Mouse (Mus musculus) embryonic fibroblast, embryonic 13.5 days (primary cell): ENCODE results near the gene Trpm6.

ENCODE experiments used
- CTCF ChIP-seq: IDR thresholded peaks from 2 replicates; pipeline ENCODE4 v1.5.1; 2011; ENCODE audit warnings: mild to moderate bottlenecking, control low read depth, low read length, moderate library complexity, borderline replicate concordance; ENCODE audit not compliant: insufficient read depth
- POLR2A ChIP-seq: IDR thresholded peaks from 2 replicates; pipeline ENCODE4 v1.6.1; 2011; ENCODE audit warnings: low read depth, mild to moderate bottlenecking, control low read depth, low read length, moderate library complexity

DNA sequence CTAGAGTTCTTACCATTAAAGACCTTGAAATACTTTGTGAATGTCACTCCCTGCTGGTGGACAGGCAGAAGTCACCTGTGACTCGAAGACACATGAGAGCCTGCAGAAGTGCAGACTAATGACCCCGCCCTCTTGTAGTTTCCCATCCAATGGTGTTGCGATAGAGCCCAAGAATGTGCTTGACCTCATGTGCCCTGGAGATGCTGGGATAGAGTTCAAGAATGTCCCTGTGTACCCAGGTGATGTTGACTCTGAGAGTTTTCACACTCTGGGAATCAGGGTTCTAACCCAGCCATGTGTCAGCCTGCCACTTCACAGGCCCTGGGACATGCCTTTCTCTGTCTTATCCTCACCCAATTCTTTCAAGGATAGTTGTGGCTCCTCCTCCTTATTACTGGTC, 81.4 kb downstream of the Trpm6 start:
- TF ChIP-seq CTCF, result no peak
- TF ChIP-seq POLR2A, result no peak
